Mouse (Mus musculus) spleen, embryonic (tissue): Measurements from ENCODE around the gene Slit3.

Experiments
- CTCF ChIA-PET: fragments of 350-600 bp; sonication (Branson Sonifier 250); formaldehyde crosslinking; loops from one replicate; lab custom pipeline; 2022; lab: Charles Lee

The Slit3 gene

DNA sequence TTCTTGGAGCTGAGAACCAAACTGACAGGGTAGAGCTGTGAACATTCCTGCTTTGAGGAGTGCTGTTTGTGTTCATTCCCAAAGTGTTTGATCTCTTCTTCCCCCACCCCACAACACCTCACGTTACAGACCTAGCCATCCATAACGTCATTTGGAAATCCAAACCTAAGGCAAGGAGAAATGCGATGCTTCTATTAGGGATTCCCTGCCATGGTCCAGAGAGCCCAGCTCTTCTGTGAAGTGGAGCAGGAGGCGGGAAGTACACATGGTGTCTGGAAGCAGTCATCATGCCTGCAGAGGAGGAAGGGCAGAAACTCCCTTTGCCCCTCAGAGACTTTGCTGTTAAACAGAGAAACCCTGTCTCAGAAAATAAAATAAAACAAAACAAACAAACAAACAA, 555.7 kb downstream of the Slit3 start:
- CTCF ChIA-PET: no interaction called here

DNA sequence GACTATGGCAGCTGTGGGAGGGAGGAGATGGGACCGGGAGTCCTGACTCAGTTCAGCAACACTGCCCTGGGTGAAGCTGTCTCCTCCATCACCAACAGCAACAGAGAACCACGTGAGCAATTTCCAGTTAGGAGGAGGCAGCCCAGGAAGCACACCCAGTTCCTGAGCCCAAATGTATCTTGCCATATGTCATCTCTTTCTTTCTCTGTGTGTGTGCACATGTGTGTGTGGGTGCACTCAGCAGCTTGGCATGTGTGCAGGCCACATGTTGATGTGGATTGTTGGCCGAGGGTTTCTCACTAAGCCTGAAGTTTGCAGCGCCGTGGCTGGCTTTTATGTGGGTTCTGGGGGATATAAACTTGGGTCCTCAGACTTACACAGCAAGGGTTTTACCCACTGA, 559.0 kb downstream of the Slit3 start:
- CTCF ChIA-PET: no interaction called here

DNA sequence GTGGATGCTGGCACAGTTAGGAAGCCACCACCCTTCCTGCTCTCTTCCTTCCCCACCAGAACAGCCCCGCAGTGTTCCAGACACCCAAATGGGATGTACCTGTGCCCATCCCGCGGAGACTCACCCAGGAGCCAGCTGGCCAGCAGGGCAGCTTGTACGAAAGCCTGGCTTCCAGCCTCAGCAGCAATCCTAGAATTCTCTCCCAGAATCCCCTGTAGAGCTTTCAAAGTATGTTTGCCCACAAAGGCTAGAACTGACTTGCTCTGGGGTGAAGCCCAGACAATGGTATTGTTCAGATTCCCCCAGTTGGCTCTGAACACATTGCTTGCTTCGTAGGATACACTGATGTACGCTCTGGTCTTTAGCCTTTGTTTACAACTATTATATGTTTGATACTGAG, 566.3 kb downstream of the Slit3 start:
- CTCF ChIA-PET: no interaction called here

DNA sequence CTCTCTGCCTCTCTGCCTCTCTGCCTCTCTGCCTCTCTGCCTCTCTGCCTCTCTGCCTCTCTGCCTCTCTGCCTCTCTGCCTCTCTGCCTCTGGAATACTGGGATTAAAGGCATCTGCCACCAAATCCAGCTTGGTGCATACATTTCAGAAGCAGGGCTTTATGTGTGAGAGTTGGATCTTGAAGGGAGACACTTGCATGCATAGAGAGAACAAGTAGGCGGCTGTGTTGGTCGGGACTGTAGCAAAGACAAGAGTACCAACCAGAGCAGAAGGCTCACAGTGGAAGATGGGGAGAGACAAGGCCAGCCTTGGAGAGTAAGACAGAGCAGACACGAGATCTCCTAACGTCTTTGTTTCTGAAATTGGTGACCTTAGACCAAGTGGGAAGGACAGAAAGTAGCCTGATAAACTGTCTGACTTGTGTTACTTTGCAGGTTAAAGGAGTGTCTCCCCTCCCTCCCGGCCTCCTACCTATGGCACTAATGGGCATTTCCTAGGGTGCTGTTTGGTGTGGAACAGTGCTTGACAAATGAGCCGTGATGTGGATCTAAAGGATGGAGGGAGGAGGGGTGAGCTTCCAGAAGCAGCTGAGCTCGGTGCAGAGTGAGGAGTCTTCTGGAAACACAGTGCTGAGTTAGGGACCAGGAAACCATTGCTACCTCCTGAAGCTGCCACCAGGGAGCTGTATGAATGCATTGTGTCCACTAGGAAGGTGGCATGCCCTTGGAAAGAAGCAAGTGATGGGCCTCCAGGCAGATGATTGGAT, 569.7 kb downstream of the Slit3 start:
- CTCF ChIA-PET: no interaction called here

DNA sequence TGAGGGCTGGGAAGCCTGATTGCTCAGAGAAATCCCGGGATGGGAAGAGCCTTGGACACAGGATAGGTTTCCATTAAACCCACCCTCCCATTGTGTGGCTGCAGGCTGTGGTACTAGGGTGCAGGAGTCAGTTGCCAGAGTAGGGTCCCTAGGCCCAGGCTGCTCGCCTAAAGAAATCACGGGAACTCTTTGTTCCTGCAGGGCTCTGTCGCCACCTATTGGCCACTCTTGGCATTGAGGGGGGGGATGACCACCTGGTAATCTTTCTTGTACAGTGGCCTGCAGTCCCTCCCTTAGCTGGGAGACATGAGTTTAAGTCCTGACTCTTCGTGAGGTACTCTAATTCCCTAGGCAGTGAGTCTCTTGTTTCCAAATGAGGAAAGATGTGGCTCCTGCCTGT, 572.1 kb downstream of the Slit3 start:
- CTCF ChIA-PET: interaction anchor here (1.4 kb wide), 1 partner anchor 857 kb away, joined by 3 read pairs; no protein-coding TSS in a partner anchor

GRCm38 (mm10) chr11:35693625-35694024, 572.6 kb downstream of the Slit3 start:
- CTCF ChIA-PET: no interaction called here

- CTCF ChIA-PET: no interaction called here
Observed at GRCm38 (mm10) chr11:35697476-35697875, 576.5 kb downstream of the Slit3 start.

GRCm38 (mm10) chr11:35698901-35699300, 577.9 kb downstream of the Slit3 start:
- CTCF ChIA-PET: no interaction called here

GRCm38 (mm10) chr11:35703471-35703870, 582.4 kb downstream of the Slit3 start:
- CTCF ChIA-PET: no interaction called here

DNA sequence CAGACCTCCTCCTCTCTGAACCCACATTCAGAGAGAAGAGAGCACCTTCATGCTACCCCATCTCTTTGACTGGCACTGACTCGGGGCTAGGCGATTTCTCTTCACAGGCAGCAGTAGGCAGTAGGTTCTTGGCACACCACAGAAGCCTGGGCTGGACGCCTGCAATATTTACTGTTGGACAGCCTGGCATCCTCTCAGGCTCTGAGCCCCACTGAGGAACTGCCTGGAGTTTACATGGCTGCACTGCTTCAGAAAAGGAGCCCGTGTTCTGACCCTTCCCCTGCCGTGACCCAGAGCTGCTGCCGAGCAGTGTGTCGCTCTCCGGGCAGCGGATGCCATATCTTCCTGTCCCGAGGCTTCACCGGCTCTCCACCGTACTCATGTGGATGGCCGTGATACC, 583.4 kb downstream of the Slit3 start:
- CTCF ChIA-PET: no interaction called here

DNA sequence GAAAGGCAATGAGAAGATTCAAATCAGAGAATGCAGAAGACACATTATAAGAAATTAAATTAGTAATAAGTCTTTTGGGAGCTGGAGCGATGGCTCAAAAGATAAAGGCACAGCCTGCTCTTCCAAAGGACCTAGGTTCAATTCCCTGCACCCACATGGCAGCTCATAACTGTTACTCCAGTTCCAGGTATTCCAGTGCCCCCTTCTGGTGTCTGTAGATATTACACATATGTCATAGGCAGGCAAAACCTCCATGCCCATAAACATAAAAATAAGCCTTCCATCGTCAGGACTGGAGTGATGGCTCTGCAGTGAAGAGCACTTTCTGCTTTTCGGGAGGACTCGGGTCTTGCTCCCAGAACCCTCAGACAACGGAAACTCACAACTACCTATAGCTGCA, 583.9 kb downstream of the Slit3 start:
- CTCF ChIA-PET: no interaction called here

GRCm38 (mm10) chr11:35707431-35707830, 586.4 kb downstream of the Slit3 start:
- CTCF ChIA-PET: no interaction called here

GRCm38 (mm10) chr11:35711314-35711713, 590.3 kb downstream of the Slit3 start:
- CTCF ChIA-PET: no interaction called here

DNA sequence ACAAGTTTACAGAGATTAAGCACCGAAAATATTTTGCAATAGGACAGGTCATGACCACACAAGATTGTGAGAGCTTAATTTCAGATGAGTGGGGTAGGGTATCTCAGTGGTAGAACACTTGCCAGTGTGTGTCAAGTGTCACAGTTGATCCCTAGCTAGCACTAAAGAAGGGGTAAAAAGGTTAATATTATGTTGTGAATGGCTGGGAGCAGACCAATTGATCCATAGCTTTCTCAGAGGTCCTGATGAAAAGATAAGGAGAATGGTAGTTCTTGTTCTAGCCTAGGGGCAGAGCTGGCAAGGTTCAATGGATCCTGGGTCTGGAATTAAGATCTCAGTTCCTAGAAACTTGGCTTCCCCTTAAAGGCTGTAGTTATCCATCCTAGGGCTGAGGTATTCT, 597.9 kb downstream of the Slit3 start:
- CTCF ChIA-PET: no interaction called here

DNA sequence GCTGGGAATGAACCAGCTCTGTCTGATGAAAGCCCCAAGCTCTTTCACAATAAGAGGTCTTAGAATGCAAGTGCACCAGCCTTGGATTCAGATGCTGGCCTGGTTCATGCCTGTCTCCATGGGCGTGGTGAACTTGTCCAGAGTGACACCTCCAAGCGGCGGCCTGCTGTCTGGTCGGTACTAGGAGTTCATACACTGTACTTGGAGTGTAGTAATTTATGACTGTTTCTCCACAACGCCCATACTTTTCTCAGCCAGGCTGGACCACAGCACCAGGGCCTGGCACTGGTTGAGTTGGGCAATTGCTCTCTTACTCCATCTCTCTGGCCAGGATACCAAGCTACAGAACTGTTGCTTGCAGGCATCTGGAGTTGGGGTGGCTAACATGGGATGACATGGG, 602.9 kb downstream of the Slit3 start:
- CTCF ChIA-PET: no interaction called here

- CTCF ChIA-PET: no interaction called here
Observed at GRCm38 (mm10) chr11:35726341-35726846, 605.4 kb downstream of the Slit3 start.

DNA sequence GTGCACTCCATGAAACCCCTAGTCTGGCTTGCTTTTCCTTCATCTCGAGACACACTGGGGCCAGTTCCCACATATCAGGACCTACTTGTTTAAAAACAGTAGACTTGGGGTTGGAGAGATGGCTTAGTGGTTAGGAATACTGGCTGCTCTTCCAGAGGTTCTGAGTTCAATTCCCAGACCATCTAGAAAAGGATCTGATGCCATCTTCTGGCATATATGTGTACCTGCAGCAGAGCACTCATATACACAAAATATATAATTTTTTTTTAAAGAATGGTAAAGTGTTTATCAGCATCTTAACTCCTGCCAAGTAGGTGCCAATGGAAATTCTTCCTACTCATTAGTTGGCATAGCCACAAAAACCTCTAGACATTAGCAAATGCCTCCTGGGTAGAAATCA, 607.2 kb downstream of the Slit3 start:
- CTCF ChIA-PET: no interaction called here

DNA sequence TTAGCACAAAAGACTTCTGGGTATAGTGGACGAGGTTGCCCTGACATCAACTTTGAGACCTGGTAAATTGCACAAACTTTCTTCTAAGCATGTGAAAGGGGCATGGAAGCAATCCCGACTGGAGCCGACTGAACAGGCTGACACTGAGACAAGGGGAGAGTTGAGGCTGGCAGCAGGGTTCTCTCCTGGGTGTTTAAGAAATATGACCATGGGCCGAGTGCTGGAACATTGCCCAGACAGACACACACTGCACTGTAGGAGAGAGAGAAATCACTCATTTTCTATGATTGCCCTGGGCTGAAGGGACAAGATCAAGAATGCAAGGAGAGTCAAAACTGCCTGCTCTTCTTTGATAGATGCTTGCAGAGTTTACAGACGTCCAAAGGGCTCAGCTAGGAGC, 608.2 kb downstream of the Slit3 start:
- CTCF ChIA-PET: no interaction called here

DNA sequence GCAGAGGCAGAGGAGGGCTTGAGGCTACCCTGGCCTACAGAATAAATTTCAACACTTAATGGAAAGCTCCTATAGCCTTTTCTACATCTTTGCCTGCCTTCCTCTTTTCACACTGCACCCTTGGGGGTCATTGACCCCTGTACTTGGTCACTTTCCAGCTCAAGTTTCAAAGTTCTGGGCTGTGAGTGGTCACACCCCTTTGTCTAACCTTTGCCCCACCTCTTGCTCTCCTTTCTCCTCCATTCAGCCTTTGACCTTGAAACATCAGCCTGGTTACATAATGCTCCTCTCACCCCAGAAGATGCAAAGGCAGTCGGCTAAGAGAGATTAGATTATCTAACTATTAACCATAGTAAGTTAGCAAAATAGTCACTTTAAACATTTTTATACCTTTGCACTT, 611.3 kb downstream of the Slit3 start:
- CTCF ChIA-PET: no interaction called here

DNA sequence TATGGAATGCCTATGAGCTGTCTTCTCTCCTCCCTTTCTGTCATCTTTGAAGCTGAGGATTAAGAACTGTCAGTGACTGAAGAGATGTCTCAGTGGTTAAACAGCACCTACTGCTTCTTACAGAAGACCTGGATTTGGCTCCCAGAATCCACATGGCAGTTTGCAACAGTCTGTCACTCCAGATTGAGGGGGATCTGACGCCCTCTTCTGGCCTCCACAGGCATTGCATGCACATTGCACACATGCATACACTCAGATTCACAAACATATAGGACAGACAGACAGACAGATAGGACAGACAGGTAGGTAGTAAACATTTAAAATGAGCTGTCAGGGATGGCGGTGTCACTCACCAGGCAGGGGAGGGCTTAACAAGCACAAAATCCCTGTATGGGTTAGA, 615.8 kb downstream of the Slit3 start:
- CTCF ChIA-PET: no interaction called here

DNA sequence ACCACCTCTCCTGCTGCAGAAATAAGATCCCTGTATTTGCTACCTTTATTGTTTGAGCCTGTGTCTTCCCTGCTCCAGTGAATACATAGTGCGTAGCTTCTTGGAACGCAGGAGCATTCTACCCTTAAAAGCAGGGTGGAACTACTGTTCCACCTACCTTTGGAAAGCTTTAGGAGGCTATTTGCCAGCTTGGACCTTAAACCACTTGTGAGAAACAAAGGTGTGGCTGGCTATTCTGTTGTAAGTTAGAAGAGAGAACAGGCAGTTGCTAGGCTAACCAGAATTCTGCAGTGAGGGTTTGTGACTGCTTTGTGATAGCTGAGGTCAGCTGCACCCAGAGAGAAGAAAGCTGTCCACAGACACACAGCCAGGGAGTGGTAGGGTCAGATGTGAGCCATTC, 616.2 kb downstream of the Slit3 start:
- CTCF ChIA-PET: no interaction called here

- CTCF ChIA-PET: no interaction called here
Observed at GRCm38 (mm10) chr11:35738102-35738501, 617.1 kb downstream of the Slit3 start.

DNA sequence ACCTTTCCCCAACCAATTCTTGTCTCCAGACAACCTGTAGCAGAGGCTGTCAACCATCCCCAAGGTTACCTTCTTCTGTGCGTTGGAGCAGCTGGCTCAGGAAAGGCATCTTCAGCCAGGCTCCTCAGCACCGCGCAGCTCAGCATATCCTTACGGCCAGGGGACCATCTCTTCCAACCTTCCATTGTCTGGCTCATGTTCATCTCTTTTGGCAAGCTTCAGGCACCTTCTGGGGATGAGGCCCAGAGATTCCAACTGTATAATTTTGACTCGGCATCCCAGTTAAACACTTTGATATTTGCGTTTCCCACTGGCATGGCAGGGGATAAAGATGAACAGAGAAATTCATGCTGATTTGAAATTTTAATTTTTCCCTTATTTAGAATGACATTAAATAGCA, 622.6 kb downstream of the Slit3 start:
- CTCF ChIA-PET: no interaction called here

DNA sequence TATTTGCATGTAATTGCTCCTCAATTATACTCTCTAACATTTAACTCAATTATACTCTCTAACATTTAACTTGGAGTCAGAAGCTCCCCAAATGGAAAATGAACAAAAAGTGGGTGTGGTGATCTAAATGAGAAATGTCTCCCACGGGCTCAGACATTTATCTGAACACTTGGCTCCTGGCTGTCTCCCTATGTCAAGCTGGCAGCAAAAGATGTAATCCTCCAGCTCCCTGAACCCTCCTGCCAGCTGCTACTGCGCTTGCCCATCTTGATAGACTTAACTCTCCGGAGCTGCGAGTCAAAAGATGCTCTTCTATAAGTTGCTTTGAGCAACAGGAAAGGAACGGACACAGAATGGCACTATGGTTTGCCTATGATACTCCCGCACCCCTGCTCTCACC, 623.5 kb downstream of the Slit3 start:
- CTCF ChIA-PET: no interaction called here
